Mouse (Mus musculus): ENCODE measurements at regions not wholly inside any gene's neighbourhood (a gene's known extent, or its start where the extent isn't known, plus 50 kb on each side); places are given as distances from the start of the nearest gene placed in this dataset.

- peak; percentile 63 to 68 for DNase-seq
Observed at GRCm38 (mm10) chr2:50609086-50609485, 312.5 kb upstream of the Mmadhc start.

DNA sequence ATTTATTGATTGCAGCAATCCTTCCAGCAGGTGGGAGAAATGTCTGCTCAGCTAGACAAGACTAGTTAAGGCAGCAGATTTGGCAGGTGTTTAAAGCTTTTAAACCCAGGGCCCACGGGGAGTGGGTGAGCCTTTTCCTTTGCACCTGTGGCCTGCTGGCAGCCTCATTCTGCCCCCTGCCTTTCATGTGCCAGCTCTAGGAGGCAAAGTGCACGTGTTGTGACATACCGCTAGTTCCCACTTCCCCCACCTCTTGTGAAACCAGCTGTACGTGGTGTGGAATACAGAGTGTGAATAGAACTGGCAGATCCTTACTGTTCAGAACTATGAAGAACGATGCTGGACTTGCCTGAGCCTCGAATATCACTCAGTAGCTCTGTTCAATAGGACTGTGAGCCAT is 292.6 kb upstream of the Mmadhc start:
- peak; percentile 13 to 22 for DNase-seq

- no peak for DNase-seq
Observed at GRCm38 (mm10) chr2:50588652-50589051, 292.1 kb upstream of the Mmadhc start.

- no peak for DNase-seq
Observed at GRCm38 (mm10) chr2:50586321-50587050, 289.9 kb upstream of the Mmadhc start.

DNA sequence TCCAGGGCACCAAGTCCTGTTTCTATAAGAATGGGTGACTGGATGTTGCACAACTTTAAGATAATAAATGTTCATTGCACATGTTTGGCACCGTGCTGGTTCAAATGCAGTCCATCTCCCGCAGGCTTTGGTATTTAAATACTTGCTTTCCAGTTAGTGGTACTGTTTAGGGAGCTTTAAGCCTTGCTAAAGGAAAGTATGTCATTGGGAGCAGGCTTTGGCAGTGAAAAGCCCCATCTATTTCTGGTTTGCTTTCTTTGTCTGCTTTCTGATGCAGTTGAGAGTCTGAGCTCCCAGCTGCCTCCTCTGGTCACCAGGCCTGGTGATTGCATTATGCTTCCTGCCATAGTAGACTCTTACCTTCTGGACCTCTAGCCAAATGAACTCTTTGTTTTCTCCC is 283.0 kb upstream of the Mmadhc start:
- DNase-seq: no peak

GRCm38 (mm10) chr2:50578278-50579043 is 281.9 kb upstream of the Mmadhc start:
- no peak for DNase-seq

GRCm38 (mm10) chr2:50577736-50578135 is 281.1 kb upstream of the Mmadhc start:
- no peak for DNase-seq

DNA sequence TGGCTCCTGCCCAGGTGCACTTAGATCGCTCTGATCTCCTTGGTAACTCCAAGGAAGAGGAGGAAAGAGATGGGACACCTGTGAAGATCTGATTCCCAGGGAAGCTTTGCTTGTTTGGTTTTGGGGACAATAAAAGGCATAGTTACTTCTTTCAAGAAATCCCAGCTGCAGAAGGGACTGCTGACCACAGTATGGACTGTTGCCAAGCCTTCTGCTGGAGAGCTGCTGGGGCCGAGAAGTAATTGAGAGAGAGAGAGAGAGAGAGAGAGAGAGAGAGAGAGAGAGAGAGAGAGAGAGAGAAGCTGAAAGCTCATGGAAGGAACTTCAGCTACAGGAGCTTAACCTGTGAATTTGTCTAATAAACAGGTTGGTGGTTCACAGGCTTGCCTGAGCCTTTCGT is 276.9 kb upstream of the Mmadhc start:
- DNase-seq: peak; percentile 28 to 39

GRCm38 (mm10) chr2:50571021-50571420 is 274.4 kb upstream of the Mmadhc start:
- DNase-seq: no peak

- no peak for DNase-seq
Observed at GRCm38 (mm10) chr2:50569502-50570285, 273.1 kb upstream of the Mmadhc start.

DNA sequence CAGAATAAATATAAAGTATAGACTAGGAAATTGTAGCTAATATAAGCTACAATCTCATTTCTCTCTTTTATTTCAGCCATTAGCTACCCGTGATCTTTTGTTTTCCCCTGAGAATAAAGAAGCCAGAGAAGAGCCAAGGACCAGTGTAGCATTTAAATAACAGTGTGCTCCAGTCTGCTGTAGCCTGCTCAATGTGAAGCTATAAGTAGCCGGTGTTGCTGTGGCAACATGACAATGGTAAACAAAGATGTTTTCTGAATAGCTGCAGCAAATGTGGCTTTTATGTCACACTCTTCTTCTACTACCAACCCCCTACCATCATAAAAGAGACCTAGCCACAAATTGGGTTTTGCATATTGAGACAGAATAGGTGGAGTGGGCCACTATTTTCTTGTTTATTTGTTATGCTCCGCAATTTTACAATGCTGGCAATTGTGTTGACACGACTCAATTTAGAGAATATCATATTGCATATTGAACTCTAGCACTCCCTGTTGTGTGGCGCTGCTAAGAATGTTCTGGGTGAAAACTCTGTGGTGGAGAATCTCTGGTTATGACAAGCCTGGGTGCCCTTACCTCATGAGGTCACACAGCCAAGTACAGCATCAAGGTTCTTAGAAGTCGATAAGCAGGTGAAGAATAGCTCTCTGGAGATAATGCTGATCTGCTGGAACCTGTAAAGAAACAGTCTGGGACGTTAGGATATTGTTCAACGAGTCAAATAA is 272.3 kb upstream of the Mmadhc start:
- no peak for DNase-seq

DNA sequence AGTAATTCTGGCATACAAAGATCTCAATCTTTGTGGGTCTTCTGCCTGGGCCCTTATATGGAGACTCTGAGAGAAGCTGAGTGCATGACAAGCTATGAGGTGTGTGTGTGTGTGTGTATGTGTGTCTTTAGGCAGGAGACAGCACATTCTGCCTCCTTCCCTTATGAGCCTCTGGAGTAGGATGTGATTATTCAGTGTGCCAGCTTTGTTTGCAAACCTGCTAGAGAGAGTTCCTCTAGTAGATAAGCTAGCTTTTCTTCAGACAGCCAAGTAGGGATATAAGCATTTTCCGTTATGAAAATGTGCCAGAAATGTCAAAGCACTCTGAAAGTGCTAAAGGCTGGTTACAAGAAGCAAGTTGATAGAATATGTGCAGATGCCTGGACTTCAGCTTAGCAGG is 270.9 kb upstream of the Mmadhc start:
- DNase-seq: no peak

- peak in 1 of 2 experiments; percentile 4 for DNase-seq
Observed at GRCm38 (mm10) chr2:50554031-50554430, 257.4 kb upstream of the Mmadhc start.

- no peak for DNase-seq
Observed at GRCm38 (mm10) chr2:50552437-50552836, 255.8 kb upstream of the Mmadhc start.

DNA sequence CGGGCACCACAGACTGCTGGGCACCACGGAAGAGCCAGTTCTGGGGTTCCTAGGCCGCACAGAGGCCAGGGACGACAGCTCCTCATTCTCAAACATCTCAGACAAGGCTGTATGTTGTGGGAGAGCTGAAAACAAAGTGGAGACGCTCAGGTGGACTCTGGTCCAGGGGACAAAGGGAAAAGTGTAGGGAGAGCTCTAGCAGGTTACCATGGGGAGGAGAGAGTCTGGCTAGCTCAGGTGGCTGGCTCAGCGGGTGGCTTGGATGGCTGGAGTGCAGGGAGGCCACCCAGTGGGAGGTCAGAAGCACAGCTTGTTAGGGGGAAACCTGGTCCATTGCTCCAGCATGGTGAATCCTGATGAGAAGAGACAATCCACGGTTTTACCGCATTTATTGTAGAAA is 253.3 kb upstream of the Mmadhc start:
- peak in 1 of 2 experiments; percentile 18 for DNase-seq

GRCm38 (mm10) chr2:50539741-50540441 is 243.3 kb upstream of the Mmadhc start:
- no peak for DNase-seq

DNA sequence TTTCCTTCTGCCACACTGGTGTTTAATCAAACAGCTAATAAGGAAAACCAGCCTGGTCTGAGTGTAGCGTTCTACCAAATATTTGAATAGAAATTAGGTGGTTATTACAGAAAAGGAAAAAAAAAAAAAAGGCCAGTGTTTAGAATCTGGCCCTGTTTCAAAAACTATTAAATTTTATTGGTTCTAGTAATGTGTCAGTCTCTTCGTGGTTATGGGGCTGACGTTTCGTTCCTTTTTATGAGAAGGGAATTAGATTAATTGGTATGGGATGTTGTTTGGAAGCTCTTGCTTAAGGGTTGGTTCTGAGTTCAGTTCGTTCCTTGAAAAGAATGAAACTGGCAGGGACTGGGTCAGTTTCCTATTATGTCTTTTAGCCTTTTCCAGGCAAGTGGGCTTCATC is 241.5 kb upstream of the Mmadhc start:
- DNase-seq: no peak

GRCm38 (mm10) chr2:50535085-50535878 is 238.7 kb upstream of the Mmadhc start:
- DNase-seq: no peak

GRCm38 (mm10) chr2:50533702-50534101 is 237.1 kb upstream of the Mmadhc start:
- DNase-seq: no peak

- DNase-seq: no peak
Observed at GRCm38 (mm10) chr2:50527425-50527824, 230.8 kb upstream of the Mmadhc start.

Measured in cerebellum, postnatal 10 days (tissue).